Mouse (Mus musculus): ENCODE results near the gene Atp6ap1.
A peak's percentile ranks its signal among the peaks of the same experiment; 100 is the strongest.

Atp6ap1 gene

DNA sequence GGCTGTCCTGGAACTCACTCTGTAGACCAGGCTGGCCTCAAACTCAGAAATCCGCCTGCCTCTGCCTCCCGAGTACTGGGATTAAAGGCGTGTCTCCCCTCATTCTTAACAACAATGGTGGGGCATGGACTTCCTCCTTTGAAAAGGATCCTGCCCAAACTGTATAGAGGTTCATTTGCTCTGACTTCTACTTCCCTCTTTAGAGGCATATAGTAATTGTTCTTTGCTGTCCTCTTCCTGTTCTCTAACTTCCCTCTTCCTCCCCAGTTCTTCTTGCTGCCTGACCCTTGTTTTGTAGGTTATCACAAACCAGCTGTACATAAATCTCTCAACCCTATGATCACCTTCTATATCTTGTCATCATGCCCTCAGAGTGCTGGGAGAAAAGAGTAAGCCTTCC lies 2.8 kb downstream of the Atp6ap1 start:
- DNase-seq (ENCODE audit: low read depth in 2 of 2, low spot score in 2 of 2), result no peak

DNA sequence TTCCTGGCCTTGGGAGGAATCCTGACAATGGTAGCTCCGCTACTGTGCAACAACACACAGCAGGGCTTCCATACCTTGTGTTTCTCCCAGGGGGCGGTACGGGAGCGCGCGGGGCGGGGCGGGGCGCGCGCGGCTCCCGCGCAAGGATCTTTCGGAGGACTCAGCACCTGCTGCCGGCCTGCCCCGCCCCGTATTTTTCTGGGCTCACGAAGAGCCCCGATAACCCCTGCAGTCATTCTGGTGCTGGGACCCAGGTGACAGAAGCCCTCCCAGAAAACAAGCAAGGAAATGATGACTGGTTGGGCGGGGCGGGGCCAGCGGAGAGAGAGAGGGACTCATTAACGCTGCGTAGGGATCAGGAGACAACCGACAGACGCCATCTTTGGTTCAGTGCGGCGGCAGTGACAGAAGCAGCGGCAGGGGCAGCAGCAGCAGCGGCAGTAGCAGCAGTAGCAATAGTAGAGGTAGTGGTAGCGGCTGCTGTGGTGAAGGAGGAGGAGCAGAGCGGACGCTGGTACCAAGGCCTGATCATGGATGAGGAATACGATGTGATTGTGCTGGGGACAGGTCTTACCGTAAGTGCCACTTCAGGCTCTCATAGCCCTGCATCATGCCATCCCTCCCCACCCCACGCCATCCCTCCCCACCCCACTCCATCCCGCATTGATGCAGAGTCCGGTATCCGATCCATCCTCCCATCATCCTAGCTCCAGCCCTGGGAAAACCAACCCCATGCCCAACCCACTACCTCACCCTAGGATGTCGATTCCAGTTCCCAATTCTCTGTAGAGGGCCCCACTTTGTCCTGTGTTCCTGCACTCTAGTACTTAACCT lies 8.2 kb downstream of the Atp6ap1 start, which contains the start of gene Gdi1:
Gene Gdi1 (plus strand): TSS at position 132 of the 834 bp plus-strand sequence.
- DNase-seq (ENCODE audit: low read depth in 2 of 2, low spot score in 2 of 2), result peak; percentile 69 to 74

DNA sequence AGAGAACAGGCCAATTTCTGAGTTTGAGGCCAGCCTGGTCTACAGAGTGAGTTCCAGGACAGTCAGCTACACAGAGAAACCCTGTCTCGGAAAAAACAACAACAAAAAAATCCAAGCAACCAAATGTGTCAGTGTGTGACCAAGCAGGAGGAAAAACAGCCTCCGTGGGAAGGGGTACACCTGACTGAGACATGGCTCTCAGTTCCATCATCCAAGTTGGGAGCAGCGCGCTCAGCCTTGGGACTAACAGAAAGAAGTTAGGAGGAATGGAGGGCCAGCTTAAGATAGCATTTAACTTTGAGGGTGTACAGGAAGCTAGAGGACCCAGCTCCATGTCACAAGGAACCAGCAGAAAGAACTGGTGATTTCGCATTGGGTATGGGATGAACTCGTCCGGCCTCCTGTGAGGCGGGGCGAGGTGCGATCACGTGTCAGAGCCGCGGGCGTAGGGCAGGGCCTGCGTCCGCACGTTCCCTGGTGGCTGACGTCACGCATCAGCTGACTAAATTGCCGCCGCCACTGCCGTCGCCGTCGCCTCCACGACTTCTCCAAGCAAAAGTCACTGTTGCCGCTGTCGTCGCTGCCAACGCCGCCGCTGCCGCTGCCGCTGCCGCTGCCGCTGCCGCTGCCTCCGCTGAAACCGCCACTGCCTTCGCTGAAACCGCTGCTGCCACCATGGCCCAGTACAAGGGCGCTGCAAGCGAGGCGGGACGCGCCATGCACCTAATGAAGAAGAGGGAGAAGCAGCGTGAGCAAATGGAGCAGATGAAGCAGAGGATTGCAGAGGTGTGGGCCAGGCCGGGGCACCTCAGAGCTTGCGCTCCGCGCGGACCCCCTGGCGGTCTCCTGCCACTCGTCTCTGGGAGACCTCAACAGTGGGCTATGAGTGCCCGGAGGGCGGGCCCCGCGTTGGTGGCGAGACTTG lies 15.9 kb downstream of the Atp6ap1 start, which contains the start of gene Fam50a:
Gene Fam50a (plus strand): TSS at position 494 of the 925 bp plus-strand sequence.
- DNase-seq (ENCODE audit: low read depth in 2 of 2, low spot score in 2 of 2), result peak; percentile 77 to 82

DNA sequence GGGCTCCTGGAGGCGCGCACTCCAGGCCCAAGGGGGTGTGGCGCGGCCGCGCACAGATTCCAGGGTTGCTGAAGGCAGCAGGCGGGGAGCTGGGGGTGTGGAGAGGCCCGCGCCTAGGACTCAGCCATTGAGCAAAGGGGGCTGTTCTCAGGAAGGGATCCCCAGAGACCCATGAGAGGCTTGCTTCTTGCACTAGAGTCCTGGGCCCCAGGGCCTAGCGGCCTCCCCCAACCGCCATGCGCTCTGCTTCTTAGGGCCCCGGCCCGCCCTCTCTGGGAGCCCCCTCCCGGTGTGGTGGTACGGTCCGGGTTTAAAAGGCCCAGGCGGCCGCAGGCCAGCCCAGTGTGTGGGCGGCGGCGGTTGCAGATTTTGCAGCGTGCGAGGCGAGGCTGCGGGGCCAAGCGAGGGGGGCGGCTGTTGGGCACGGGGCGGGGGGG lies 31.8 kb downstream of the Atp6ap1 start, which contains the start of gene Plxna3:
Gene Plxna3 (plus strand): TSS at position 342 of the 437 bp plus-strand sequence.
- peak; percentile 38 to 53 for DNase-seq (ENCODE audit: low read depth in 2 of 2, low spot score in 2 of 2)

DNA sequence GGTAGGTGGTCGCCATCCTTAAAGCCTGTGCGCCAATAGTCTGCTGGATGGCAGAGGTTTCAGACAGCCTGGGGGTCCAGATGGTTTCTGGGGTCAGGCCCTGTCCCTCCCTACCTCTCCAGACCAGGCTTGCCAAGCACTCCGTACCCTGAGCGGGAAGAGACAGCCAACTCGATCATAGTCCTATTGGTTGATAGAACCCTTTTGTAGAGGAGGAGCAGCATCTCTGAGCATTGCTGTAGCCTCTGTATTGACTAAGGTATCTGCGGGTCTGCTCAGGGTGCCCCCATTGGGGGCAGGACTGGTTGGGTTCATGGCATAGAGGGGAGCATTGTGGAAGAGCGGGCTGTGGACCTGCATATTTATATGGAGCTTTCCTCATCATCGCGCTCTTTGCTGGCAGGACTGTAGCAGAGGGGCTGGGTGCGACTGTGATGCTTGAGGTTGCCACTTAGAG lies 32.3 kb downstream of the Atp6ap1 start:
- DNase-seq (ENCODE audit: low read depth in 2 of 2, low spot score in 2 of 2), result no peak

DNA sequence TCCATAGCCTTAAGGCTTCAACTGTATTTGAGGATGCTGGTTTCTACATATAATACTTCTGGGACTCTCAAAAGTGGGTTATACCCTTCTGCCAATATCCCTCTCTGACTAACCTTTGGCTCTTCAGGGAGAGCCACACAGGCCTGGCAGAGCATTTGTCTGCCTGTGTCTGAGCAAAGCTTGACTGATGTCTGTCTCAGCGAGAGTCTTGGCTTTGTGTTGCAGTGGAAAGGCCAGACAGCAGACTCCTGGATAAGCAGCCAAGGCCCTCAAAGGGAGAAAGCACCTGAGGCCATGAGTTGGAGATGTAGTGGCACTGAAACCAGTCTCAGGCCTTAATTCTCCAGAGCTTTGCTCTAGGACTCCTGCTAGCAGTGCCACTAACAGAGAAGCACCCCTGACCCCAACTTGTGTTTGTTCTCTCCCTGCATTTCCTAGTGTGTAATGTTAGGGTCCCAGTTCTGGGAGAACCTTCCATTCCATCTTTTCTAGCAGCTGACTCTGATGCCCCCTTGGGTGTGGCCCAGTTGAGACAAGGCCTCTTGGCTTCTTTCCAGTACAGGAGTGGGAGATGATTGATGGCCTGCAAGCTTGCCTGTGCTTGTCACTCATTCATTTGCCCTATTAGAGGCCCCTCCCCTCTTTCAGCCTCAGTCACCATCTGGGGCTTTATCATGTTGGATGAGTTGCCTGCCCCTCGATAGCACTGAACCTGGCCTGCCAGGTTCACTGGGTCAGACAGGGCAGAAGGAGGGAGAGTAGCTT lies 33.5 kb downstream of the Atp6ap1 start:
- no peak for DNase-seq (ENCODE audit: low read depth in 2 of 2, low spot score in 2 of 2)

DNA sequence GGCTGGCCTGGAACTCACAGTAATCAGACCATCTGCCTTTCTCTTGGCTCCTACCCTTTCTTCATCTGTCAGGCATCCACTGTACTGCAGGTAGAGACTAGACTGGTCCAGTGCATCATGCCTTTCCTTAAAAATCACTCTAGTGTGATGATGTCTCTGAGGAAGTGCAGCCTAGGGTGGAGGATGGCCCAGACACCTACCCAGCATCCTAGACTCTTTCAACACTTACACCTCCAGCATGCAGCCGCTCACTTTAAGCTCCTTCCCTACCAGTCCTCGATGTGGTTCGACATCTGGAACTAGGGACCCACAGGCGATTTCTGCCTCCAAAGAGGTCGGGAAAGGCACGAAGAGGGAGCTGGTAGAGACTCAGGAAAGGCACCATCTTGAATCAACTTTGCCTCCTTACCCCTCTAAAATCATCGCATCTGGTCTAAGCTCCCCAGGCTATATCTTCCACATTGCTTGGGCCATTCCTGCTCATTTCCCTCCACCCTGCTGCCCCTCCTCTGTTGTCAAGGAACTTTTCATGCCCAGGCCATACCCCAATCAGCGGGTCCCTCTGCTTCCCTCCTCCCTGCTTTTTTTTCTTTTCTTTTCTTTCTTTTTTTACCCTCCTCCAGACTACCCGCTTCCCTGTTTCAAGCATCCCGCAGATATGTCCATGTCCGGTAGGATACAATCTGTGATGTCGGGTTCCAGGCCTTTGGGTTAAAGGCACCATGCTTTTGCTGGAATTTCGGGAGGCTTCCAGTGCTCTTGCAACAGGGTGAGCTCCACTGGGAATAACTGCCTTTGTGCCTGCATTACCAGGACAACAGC lies 56.0 kb downstream of the Atp6ap1 start:
- DNase-seq (ENCODE audit: low read depth in 2 of 2, low spot score in 2 of 2), result no peak

DNA sequence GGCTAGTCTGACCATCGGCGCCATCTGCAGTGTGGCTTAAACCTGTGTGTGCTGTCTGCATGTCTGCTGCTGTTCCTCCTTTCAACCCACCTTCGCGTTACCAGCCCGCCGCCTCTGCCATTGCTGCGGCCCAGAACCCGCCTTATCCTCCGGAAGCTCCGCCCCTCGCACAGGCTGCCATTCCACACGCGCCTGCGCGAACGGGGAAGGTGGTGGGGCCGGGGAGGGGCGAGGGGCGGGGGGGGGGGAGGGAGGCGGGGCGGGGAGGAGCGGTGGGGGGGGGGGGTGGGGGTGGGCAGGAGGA lies 56.5 kb downstream of the Atp6ap1 start, which contains the start of gene Lage3:
Gene Lage3 (minus strand): TSS at position 152 of the 304 bp plus-strand sequence.
- DNase-seq (ENCODE audit: low read depth in 2 of 2, low spot score in 2 of 2), result peak; percentile 53 to 63

Data from CD8-positive naive resting alpha-beta T cell, adult 2 months (primary cell).